Mouse (Mus musculus): ENCODE results near the gene Gm28053.

The Gm28053 gene

DNA sequence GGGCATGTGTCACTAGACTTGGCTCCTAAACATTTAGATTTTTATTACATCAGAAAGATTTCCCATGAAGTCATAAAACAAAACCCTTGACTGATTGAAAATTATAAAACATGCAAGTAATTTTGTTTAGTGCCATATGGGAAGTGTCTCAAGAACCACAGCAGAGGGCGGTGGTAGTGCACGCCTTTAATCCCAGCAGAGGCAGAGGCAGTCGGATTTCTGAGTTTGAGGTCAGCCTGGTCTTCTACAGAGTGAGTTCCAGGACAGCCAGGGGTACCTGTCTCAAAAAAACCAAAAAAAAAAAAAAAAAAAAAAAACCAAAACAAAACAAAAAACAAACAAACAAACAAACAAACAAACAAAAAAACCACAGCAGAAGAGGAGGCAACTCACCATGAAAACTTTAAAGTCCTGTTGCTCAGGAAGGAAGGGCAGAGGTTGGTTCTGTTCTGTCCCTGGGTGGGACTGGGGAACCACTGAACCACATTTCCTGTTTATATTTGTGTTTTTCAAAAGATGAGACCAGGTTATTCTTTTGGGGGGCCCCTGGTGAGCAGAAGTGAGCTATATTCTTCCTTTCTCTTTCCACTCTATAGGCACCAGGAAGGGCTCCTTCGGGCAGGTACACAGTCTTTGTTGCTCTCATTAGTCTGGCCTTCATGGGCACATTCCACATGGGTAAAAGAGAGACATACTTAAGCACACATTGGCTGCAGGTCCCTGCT is 21.4 kb upstream of the Gm28053 start:
- no peak for DNase-seq

DNA sequence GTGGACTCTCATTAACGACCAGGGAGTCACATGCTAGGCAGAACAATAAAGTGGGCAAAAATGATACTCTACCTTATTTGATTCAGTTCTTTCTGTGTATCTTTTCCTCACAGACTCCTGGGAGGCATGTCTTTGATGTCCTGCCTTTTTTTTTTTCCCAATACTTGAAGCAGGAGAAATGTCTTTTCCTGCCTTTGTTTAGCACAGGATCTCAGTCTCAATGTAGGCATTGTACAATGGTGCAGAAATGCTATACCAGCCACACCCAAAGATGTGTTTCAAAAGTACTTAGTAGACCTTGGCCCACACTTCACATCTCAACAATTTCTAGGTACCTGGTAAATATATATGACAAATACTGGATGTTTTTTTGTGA is 20.9 kb upstream of the Gm28053 start:
- DNase-seq = no peak

DNA sequence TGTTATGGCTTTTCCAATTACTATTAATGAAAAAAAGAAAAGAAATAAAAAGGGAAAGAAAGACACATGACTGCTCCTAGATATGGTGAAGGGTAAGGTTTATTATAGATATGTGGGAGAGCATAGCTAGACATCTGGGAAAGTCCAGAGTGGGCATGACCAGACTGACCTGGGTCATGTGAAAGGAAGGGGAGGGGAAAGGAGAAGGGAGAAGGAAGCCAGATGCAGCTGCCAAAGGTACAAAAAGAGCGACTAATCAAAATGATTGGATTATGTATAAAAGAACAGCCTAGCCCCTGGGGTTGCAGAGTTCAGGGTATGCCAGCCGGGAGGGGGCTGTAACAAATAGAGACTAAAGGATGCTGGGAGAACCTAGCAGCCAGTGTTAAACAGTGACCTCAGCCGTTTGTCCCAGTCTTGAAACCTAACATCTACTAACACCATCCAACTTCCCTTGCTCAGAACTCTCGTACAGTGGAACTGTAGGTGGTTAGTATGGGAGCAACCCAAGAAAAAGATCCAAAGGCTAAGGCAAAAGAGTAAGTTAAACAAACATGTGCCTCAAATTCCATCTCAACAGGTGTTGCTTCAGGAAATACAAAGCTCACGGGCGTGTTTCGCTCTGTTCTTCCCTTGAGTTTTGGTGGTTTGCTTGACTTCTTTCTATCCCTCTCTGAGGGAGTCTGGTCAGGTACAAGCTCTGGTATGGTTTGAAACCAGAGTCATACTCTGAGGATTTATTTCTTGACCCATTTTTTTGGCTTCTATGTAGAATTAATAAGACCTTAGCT is 20.1 kb upstream of the Gm28053 start:
- DNase-seq = no peak

DNA sequence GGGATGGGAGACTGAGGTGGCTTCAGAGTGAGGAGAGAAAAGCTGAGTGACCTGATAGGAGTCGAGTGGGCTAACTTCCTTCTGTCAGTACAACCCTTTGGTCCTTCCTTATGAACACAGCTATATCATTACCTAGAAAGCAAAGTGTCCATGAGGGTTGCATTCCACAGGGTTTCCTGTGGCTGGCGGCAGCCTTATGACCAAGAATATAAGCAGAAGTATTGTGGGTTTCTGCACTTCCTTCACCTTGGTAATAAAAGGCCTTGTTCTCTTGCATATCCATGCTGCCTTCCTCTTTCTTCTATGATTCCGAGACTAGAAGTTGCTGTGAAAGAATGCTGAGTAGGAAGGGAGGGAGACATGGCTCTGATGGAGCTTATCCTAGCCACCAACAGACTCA is 19.5 kb upstream of the Gm28053 start:
- no peak for DNase-seq

DNA sequence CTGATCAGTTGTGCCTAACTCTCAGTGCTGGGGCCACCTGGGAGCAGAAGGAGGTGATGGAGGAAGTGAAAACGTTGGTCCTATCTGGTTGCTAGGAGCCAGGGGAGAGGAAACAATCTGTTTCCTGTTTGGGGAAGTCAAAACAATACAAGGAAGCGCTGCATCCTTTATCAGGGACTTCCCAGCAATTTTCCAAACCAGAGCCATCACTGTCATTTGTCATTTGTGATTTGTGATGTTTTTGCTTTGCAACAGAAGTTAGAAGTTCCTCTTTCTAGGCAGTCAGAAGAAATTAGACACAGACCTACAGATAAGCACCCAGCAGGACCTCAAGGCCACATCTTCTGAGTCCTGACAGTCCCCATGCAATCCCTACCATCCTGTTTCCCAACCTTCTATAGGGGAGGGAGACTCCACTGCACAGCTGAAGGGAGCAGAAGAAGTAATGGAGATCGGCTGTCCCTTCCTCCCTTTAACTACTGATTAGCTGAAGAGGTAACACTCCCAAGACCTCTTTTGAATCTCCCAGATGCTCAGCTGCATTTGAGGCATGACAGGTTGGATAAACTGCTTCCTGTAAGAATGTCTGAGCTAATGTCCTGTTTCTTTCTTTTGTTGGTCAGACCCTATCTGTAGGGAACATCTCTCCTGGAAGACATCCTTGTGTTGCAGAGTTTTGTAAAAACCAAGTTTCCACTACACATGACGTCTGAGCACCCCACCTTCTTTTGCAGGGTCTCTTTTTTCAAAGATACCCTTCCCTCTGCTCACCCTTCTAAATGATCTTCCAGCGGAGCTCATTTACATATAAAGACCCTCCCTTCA is 17.9 kb upstream of the Gm28053 start:
- DNase-seq = no peak

DNA sequence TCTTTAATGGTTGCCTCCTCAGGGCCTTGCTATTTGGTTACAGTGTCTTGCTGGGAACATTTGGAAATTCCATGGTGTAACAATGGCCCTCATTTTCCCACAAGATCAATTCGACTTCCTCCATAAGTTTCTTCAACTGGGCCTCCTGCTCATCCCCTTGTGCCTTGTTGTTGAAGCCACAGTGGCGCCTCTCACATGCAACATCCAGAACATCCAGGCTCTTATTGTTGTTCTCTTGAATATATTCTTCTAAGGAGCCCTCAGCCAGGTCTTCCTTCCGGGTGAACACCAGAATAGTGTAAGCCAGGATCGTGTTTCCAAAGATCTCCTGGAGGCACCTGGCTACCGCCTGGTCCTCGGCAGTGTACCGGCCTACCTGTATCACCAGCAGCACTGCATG is 16.3 kb upstream of the Gm28053 start:
- DNase-seq = no peak

DNA sequence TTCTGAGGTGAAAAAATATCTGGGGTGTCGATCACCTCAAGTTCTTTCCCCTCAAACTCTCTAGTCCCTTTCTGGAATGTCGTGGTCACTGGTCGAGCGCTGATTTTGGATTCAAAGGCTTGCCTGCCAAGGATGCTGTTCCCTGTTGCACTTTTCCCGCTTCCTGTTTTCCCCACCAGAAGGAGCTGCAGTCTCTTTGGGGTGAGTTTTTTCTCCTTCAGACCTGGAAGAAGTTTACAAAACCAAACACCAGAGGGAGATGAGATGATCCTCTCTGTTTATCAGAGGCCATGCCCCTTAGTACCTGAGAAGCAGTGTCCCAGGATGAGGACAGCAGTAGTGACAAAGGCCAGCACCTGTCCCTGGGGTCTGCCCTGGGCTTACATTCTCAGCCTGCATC is 15.8 kb upstream of the Gm28053 start:
- no peak for DNase-seq

DNA sequence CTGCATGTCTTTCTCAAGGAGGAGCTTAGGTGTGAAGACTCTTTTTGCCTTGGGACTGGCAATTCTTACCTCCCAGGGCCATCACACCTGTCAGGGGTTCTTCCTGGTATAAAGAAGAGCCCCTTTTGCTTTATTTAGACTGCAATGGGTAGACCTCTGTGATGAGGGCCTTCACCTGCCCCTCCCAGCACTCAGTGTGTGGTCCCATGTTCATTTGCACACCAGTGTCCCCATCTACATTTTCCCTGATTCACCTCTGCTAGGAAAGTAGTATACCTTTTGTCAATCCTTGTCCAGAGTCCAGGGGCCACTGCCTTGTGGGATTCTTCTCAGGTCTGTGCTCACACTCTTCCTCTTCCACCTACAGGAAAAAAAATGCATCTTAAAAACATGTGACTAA is 14.3 kb upstream of the Gm28053 start:
- DNase-seq = no peak

DNA sequence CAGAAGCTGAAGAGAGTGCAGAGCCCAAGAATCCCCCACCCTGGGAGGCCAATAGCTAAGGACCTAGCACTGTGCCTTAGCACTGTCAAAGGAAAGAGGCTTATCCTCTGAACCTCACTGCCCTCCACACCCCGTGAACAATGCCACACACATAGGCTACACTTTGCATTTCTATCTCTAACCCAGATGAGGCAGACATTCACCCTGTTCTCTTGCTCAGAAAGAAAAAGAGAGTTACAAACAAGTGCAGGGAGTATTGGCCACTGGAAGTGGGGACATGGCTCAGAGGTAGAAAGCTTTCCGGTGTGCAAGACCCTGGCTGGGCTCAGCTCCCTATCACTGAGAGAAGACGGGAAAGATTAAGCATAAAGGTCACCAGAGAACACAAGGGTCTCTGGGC is 12.3 kb upstream of the Gm28053 start:
- no peak for DNase-seq

DNA sequence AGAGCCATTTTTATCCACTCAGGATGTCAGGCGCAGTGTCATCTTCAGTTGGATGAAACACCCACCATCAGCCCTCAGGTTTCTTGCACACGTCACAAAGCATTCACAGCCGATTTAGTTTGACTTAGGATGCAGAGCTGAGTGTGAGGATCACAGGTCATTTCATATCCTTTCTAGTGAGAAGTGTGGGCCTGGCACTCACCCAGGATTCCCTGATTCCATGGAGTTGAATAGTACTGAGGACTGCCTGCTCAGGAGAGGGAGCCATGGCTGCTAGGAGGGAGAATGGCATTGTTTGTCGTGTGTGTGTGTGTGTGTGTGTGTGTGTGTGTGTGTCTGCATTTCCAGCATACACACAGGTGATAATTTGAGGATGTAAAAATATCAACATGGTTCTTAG is 1.9 kb downstream of the Gm28053 start:
- no peak for DNase-seq

DNA sequence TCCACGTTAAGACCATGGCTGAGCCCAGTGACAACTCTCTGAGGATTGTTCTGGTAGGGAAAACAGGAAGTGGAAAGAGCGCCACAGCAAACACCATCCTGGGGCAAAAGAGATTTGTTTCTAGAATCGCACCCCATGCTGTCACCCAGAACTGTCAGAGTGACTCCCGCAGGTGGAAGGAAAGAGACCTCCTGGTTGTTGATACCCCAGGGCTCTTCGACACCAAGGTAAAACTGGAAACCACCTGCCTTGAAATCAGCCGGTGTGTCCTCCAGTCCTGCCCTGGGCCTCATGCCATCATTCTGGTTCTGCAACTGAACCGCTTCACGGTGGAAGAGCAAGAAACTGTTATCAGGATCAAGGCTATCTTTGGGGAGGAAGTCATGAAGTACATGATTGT is 5.1 kb downstream of the Gm28053 start:
- DNase-seq = no peak

DNA sequence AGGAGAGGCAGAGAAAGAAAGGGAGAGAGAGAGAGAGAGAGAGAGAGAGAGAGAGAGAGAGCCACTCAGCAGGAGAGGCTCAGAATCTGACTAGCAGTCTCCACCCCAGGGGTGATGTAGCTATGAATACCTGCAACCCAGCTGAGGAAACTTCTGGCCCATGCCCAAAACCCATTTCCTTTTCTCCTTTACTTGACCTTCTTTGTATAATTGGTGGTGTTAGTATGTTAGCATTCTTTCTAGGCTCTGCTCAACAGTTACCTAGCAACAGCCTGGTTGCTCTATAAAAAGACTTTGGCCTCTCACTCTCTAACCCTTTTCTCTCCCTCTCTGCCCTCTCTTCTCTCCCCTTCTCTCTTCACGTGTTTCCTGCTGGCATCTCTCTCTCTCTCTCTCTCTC is 7.1 kb downstream of the Gm28053 start:
- no peak for DNase-seq

DNA sequence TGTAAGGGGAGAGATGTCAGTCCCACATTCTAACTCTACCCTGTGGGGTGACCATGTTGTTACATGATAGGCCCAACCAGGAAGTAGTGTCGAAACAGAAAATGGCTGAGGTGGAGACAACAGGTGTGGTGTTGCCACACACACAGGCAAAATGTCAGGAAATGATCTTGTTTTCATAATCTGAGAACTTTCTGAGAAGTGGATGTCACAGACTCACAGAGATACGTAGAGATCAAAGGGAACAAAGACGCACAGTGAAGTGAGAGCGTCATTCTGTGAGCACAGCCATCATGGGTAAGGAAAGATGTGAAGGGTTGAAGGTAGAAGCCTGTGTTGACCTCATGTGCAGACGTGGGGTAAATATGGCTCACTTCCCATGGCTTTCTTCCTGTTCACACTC is 9.4 kb downstream of the Gm28053 start:
- DNase-seq = no peak

DNA sequence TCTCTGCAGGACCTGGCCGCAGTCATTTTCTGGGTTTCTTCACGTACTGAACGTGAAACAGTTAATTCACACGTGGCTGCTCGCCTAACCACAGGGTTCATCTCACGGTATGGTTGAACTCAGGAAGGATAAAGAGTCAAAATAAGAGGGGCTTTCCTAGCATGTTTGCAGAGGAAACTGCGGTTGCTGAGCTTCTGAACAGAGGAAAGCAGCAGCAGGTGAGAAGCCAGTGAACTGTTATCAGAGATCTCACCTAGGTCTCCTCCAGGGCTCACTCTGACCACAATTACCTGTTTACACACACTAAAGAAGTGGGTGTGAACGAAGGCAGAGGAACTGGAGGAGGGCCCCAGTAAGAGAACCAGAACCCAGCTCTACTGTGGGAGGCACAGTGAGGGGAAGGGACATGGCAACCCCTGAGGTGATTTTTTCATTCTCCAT is 14.5 kb downstream of the Gm28053 start:
- DNase-seq = no peak

DNA sequence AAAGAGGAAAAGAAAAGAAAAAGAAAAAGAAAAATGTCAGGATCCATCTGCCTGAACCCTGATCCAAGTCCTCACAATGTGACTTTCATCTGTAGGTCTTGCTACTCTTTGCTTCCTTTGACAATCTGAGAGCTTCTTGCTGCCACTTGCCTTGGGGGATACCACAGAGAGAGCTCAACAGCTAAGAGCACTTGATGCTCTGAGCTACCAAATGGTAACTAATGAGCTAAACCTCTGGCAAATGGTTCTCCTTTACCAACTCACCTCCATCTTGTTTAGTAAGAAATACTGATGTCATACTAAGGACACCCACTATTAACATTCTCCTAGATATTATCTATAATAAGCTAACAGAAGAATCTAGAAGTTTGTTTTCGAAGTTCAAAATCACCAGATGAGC is 15.3 kb downstream of the Gm28053 start:
- DNase-seq = no peak

DNA sequence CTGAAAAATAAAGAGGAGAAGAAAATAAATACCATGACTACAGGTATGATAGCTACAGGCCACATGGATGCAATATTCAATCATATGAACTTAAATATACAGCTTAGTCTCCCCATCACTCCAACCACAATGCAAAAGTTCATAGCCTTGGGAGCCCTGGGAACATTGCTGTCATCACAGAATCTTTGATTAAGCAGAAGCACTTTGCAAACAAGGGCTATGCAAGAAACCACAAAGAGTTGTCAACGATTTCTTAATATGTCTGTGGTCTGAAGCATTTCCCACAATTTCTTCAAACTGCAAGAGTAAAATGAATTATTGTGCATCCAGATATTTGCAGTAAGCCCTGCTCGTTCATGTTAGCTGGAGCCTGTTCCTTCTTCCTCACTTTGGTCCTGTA is 18.6 kb downstream of the Gm28053 start:
- DNase-seq = no peak

DNA sequence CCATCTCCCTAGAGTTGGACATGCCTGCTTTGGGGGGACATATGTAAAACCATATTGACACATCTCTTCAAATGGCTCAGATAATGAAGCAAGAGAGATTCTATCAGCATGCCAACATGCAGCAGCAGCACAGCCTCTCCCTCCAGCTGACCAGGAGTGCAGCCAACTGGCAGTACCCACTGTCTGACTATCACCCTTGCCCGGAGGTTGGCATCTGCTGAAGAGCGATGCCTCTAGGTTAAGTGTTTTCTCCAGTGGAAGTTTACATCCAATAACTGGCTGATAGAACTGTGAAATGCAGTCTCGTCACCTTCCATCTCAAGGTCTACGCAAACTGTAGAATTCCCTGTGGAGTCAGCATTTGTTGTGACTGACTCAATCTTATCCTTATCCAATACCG is 19.3 kb downstream of the Gm28053 start:
- DNase-seq = no peak

DNA sequence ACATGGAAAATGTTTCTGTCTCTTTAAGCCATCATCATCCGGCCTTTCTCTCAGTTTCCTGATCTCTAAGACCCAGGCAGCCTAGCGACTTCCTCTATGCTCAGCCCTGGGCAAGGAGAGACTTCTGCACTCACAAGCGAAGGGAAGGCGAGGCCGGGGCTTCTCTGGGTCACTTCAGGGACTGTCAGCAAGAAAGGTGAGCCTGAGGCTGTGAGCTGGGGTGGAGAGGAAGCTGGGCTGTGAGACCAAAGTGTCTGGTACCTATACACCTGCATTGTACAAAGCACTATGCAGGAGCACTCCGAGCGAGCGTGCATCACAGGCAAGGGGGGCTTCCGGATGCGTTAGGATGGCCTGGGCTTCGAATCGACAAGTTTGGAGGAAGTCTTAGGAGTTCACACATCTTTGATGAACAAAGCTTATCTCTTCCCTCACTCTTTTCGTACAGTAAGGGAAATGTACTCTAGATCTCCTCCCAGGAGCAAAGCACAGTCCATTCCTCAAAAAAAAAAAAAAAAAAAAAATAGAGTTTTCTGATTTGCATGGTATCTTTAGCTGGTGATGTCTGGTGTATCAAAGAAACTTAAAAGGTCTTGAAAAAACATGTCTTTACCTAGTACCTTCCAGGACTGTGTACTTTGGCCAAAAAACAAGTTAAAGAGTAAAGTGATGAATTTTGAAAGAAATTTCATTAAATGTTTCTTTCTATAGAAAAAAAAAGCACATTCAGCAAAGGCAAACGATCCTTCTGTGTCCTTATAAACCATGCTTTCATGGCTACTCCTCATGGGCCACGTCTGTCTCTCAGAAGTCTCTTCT is 20.8 kb downstream of the Gm28053 start, which contains the start of gene Gimap1:
Gene Gimap1 (plus strand): TSS at position 94 of the 819 bp plus-strand sequence.
- DNase-seq = no peak

DNA sequence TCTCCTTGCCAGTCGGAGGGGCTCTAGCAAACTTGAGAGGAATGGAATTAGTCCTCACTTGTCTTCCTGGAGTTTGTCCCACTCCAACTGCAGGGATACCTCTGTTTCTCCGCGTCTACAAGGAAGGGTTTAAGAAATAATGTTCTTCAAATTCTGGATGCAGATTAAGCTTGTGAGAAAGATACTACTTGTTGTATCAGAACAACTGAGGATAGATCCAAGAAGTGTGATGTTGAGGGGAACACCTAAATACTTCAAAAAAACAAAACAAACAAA is 21.3 kb downstream of the Gm28053 start:
- no peak for DNase-seq

DNA sequence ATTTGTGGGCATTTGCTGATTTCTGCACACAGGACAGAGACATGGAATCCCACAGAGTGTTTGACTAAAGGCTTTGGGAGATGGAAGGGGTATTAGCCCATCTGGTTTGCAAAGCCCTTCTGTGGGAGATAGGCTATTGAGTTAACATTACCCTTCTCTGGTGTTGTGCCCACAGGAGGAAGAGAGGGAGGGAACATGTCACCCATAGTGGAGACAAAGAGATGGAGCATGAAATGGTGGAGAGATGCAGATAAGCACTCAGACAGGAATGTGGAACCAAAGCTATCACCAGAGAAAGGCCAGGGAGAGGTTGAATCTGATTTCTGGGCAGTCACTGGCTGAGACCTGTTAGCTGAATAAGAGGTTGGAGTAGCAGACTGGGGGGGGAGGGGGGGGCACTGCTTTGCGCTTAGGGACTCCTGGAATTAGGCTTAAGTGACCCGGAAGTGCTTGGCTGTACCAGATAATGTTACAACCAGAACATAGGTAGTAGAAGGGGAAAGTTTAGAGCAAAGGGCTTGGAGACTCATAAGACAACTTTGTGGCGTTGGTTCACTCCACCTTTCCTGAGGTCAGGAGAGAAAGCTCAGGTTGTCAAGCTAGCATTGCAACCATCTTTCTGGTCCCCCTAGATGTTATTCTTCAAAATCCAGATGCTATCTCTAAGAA is 22.2 kb downstream of the Gm28053 start:
- no peak for DNase-seq

DNA sequence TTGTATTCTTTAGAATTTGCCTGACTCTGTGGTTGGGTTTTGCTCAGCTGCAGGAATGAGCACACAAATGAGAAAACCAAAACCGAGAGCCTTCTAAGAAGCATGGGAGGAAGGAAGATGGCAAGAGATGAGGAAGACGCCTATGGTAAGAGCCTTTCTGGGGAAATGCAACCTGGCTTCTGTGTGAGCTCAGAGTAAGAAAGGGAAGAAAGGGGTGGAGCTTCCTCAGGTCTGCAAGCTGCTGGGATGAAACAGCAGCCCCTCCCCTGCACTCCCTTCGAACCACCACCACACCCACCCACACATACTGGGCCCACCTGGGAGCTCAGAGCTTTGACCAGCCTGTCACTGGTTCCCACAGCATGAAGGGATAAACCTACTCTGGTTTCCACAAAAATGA is 22.9 kb downstream of the Gm28053 start:
- no peak for DNase-seq

DNA sequence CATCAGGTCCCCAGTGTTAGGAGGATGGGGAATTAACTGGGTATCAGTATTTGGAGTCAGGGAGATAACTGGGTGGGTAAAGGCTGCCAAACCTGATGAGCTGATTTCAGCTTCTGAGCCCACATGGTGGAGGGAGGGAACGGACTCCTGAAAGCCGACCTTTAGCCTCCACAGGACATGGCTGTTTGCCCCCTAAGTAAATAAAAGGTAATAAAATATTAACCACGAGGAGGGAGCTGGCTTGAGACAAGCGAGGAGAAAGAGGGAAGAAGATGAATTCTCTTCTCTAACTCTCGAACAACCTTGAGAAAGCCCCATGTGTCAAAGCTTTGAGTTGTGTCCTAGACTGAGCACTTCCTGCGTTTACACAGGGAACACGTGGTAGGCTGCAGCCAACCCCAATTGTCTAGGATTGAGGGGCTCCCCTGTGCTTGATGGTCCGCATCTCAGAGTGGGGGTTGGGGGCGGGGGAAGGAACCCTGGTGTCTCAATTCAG is 23.4 kb downstream of the Gm28053 start:
- DNase-seq = no peak
